Mouse (Mus musculus) forebrain, embryonic 16.5 days (tissue): ENCODE results near the gene A030014E15Rik. TPM values are rescaled to one million over a fixed set of nuclear protein-coding genes. Genes with fewer than 3 reads are reported as not detected.
"Not testable (repeated sequence)": the region's sequence is repeated elsewhere in the genome, so short reads cannot be mapped to it uniquely, and the experiment has no call there.

ENCODE experiments used
- ATAC-seq: fragments of 200-750 bp; cut with Nextera tagmentation; 2 replicates; pipeline ENCODE4 v1.8.0; 2017; ENCODE audit warnings: mild to moderate bottlenecking, moderate library complexity
- H3K27ac ChIP-seq: fragments of 300-500 bp; sonication (generic); 2 replicates; pipeline ENCODE4 v1.5.1; 2014; ENCODE audit warnings: low read length, control low read depth
- H3K27me3 ChIP-seq: fragments of 300-500 bp; sonication (generic); replicated peaks from 2 replicates; pipeline ENCODE4 v1.6.1; 2014; ENCODE audit warnings: low read length; ENCODE audit not compliant: control insufficient read depth, insufficient read depth
- H3K36me3 ChIP-seq: fragments of 300-500 bp; sonication (generic); 2 replicates; pipeline ENCODE4 v1.6.1; 2014; ENCODE audit not compliant: control insufficient read depth, insufficient read depth
- H3K4me1 ChIP-seq: fragments of 300-500 bp; sonication (generic); replicated peaks from 2 replicates; pipeline ENCODE4 v1.6.1; 2014; ENCODE audit warnings: low read length; ENCODE audit not compliant: control insufficient read depth, insufficient read depth
- H3K4me2 ChIP-seq: fragments of 300-500 bp; sonication (generic); 2 replicates; pipeline ENCODE4 v1.6.1; 2014; ENCODE audit warnings: mild to moderate bottlenecking, low read length, control low read depth
- H3K4me3 ChIP-seq: fragments of 300-500 bp; sonication (generic); replicated peaks from 2 replicates; pipeline ENCODE4 v1.5.1; 2014; ENCODE audit warnings: mild to moderate bottlenecking, low read length, control low read depth
- H3K9ac ChIP-seq: fragments of 300-500 bp; sonication (generic); replicated peaks from 2 replicates; pipeline ENCODE4 v1.6.1; 2014; ENCODE audit warnings: low read depth, low read length, control low read depth
- H3K9me3 ChIP-seq: fragments of 300-500 bp; sonication (generic); 2 replicates; pipeline ENCODE4 v1.6.1; 2016; ENCODE audit warnings: low read length; ENCODE audit not compliant: control insufficient read depth
- WGBS: fragments of 180-500 bp; shearing (Covaris S2); extraction: QIAGEN DNeasy Blood & Tissue Kit; methylation state at CpG from one replicate; pipeline ENCODE4 v1.1.7; 2014; 5-methylcytosine and 5-hydroxymethylcytosine counted together
- polyA plus RNA-seq: library from polyadenylated mRNA; unstranded; fragments of >200 nt; fragmentation: Nextera tagmentation; extraction: Ambion mirVana; gene quantifications from 2 replicates; pipeline ENCODE4 v1.2.1, GENCODE M21; 2015

Gene A030014E15Rik
- polyA plus RNA-seq: not detected in 2 replicates

- H3K4me1 ChIP-seq: no peaks in the 10 kb centered on the region
- no peak within 1 kb of the TSS for H3K4me2 ChIP-seq
- no peaks in the 10 kb centered on the region for H3K27me3 ChIP-seq
- H3K4me3 ChIP-seq: no peak within 1 kb of the TSS
- 94% methylated on average over 6 of the region's 6 CpGs for WGBS
- no peak within 1 kb of the TSS for H3K9ac ChIP-seq
- H3K27ac ChIP-seq: no peak within 1 kb of the TSS
- ATAC-seq: no peak
- H3K36me3 ChIP-seq: no peaks in the 10 kb centered on the region
- no peaks in the 10 kb centered on the region for H3K9me3 ChIP-seq
These were observed at the start of gene A030014E15Rik for GRCm38 (mm10) chr1:82924650-82925049. Gene A030014E15Rik (plus strand): TSS chr1:82924917.

DNA sequence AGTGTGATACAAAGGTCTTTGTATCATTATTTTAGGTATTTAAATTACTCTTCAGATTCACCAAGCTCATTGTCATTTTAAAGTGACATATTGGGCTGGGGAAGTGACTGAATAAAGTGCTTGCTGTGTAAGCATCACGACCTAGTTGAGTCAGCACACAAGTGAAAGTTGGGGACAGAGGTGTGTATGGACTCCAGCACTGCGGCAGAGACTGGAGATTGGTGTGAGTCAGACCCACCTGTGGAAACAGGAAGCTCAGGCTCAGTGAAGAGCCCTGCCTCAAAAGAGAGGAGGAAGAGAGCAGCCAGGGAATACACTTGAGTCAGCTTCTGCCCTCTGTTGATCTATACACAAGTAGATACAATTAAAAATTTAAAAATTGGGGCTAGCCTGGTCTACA lies 45.5 kb upstream of the A030014E15Rik start:
- no peak overlapping the region for H3K4me2 ChIP-seq
- no peak overlapping the region for H3K27ac ChIP-seq
- H3K4me3 ChIP-seq: no peak overlapping the region
- WGBS: 83% methylated on average over 2 of the region's 2 CpGs
- H3K36me3 ChIP-seq: peaks cover 7% of the 10 kb centered on the region; the same call in 1 of the 2 replicates
- no peaks in the 10 kb centered on the region for H3K4me1 ChIP-seq
- no peaks in the 10 kb centered on the region for H3K27me3 ChIP-seq
- no peaks in the 10 kb centered on the region for H3K9me3 ChIP-seq
- ATAC-seq: no peak
- H3K9ac ChIP-seq: no peak overlapping the region

DNA sequence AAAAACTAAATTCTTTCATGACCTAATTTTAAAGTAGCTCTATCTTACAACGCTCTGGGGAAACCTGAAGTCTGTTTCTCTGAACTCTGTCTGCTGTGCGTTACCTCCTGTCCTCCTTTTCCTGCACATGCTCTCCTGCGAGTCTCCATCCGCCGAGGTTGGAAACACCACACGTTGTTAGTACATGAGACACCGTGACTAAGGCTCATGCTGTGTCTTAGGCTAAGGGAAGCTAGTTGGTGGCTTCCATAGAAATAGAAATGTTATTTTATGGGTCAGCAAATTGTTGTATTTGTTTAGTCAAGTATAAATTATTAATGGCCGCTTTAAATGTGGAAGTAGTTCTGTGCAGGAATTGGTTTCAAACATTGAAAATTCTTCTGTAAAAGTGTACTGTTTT lies 44.5 kb upstream of the A030014E15Rik start:
- no peaks in the 10 kb centered on the region for H3K9me3 ChIP-seq
- H3K27me3 ChIP-seq: no peaks in the 10 kb centered on the region
- no peak for ATAC-seq
- no peak overlapping the region for H3K4me3 ChIP-seq
- H3K27ac ChIP-seq: no peak overlapping the region
- peaks cover 7% of the 10 kb centered on the region; the same call in 1 of the 2 replicates for H3K36me3 ChIP-seq
- no peaks in the 10 kb centered on the region for H3K4me1 ChIP-seq
- H3K4me2 ChIP-seq: no peak overlapping the region
- no peak overlapping the region for H3K9ac ChIP-seq
- 69% methylated on average over 8 of the region's 8 CpGs for WGBS

GRCm38 (mm10) chr1:82893269-82893668 lies 31.4 kb upstream of the A030014E15Rik start:
- Histone ChIP-seq H3K9me3 (no peaks in the 10 kb centered on the region), H3K9ac (no peak overlapping the region), H3K4me1 (no peaks in the 10 kb centered on the region), H3K4me3 (no peak overlapping the region), H3K36me3 (peaks cover 8% of the 10 kb centered on the region), H3K27ac (no peak overlapping the region), H3K4me2 (no peak overlapping the region), H3K27me3 (no peaks in the 10 kb centered on the region)
- WGBS: 94% methylated on average over 7 of the region's 7 CpGs
- ATAC-seq: no peak

DNA sequence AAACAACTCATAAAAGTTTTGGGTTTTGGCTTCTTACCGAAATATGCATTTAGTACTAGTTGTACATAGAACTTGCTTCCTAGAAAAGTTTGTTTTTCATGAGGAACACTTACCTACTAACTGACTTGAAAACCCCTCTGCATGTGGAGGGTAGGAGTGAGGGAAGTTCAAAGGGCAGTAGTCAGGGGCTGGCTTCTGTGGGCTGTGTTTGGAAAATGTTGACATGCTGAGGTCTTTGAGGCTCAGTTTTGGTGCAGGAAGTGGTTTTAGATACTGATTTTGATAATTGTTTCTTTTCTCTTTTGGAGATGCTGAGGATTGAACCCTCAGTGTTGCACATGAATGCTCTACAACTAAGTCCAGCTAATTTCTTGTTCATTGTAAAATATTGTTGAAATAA lies 24.1 kb upstream of the A030014E15Rik start:
- WGBS: 95% methylated on average over 1 of the region's 1 CpGs
- Histone ChIP-seq H3K27ac (no peak overlapping the region), H3K9me3 (no peaks in the 10 kb centered on the region), H3K4me2 (no peak overlapping the region), H3K4me1 (no peaks in the 10 kb centered on the region), H3K9ac (no peak overlapping the region), H3K36me3 (peaks cover 18% of the 10 kb centered on the region), H3K4me3 (no peak overlapping the region), H3K27me3 (no peaks in the 10 kb centered on the region)
- no peak for ATAC-seq

GRCm38 (mm10) chr1:82901201-82901600 lies 23.5 kb upstream of the A030014E15Rik start:
- WGBS: 94% methylated on average over 3 of the region's 3 CpGs
- H3K27me3 ChIP-seq: no peaks in the 10 kb centered on the region
- no peak for ATAC-seq
- no peaks in the 10 kb centered on the region for H3K4me1 ChIP-seq
- H3K27ac ChIP-seq: no peak overlapping the region
- H3K4me3 ChIP-seq: no peak overlapping the region
- peaks cover 18% of the 10 kb centered on the region for H3K36me3 ChIP-seq
- H3K4me2 ChIP-seq: no peak overlapping the region
- H3K9ac ChIP-seq: no peak overlapping the region
- no peaks in the 10 kb centered on the region for H3K9me3 ChIP-seq

GRCm38 (mm10) chr1:82905886-82906285 lies 18.8 kb upstream of the A030014E15Rik start:
- WGBS: 45% methylated on average over 3 of the region's 3 CpGs
- H3K27me3 ChIP-seq: no peaks in the 10 kb centered on the region

GRCm38 (mm10) chr1:82913025-82913424 lies 11.7 kb upstream of the A030014E15Rik start, which contains the start of gene A030005L19Rik:
Gene A030005L19Rik (plus strand): TSS chr1:82913325.
- Histone ChIP-seq H3K36me3 (no peaks in the 10 kb centered on the region), H3K4me1 (no peaks in the 10 kb centered on the region), H3K27me3 (no peaks in the 10 kb centered on the region), H3K9me3 (no peaks in the 10 kb centered on the region), H3K27ac (no peak within 1 kb of the TSS), H3K9ac (no peak within 1 kb of the TSS), H3K4me3 (no peak within 1 kb of the TSS), H3K4me2 (no peak within 1 kb of the TSS)
- 90% methylated on average over 3 of the region's 3 CpGs for WGBS
- ATAC-seq: no peak

More at GRCm38 (mm10) chr1:82905886-82906285, 18.8 kb upstream of the A030014E15Rik start:
- no peaks in the 10 kb centered on the region for H3K4me1 ChIP-seq
- no peak for ATAC-seq
- H3K27ac ChIP-seq: no peak overlapping the region
- no peak overlapping the region for H3K9ac ChIP-seq
- no peak overlapping the region for H3K4me3 ChIP-seq
- peaks cover 15% of the 10 kb centered on the region for H3K36me3 ChIP-seq
- H3K9me3 ChIP-seq: no peaks in the 10 kb centered on the region
- H3K4me2 ChIP-seq: no peak overlapping the region

- WGBS: 95% methylated on average over 5 of the region's 5 CpGs
- not testable (repeated sequence) for ATAC-seq
These were observed 11.3 kb upstream of the A030014E15Rik start for GRCm38 (mm10) chr1:82913434-82913833.

GRCm38 (mm10) chr1:82930558-82930957 lies 5.8 kb downstream of the A030014E15Rik start:
- H3K4me2 ChIP-seq, H3K4me3 ChIP-seq, H3K9me3 ChIP-seq, H3K9ac ChIP-seq, H3K27me3 ChIP-seq, H3K36me3 ChIP-seq, H3K4me1 ChIP-seq, ATAC-seq, H3K27ac ChIP-seq: not testable (repeated sequence)
- WGBS: 89% methylated on average over 3 of the region's 3 CpGs

More at GRCm38 (mm10) chr1:82913434-82913833, 11.3 kb upstream of the A030014E15Rik start:
- not testable (repeated sequence) for H3K9me3 ChIP-seq, H3K4me1 ChIP-seq, H3K27me3 ChIP-seq, H3K9ac ChIP-seq, H3K4me2 ChIP-seq, H3K36me3 ChIP-seq, H3K4me3 ChIP-seq, H3K27ac ChIP-seq
